Mouse (Mus musculus) liver, embryonic 16.5 days (tissue): ENCODE measurements around the gene 2810004N23Rik. TPM values are rescaled to one million over a fixed set of nuclear protein-coding genes. Genes with fewer than 3 reads are reported as not detected.

Source experiments
- ATAC-seq: fragments of 200-750 bp; cut with Nextera tagmentation; 2 replicates; pipeline ENCODE4 v1.8.0; 2017; ENCODE audit warnings: low read depth, mild to moderate bottlenecking, moderate number of reproducible peaks, moderate library complexity
- H3K27ac ChIP-seq: fragments of 300-500 bp; sonication (generic); 2 replicates; pipeline ENCODE4 v1.5.1; 2014; ENCODE audit warnings: mild to moderate bottlenecking, low read length
- H3K27me3 ChIP-seq: fragments of 300-500 bp; sonication (generic); 2 replicates; pipeline ENCODE4 v1.6.1; 2014; ENCODE audit warnings: low read depth, low read length, mixed read lengths; ENCODE audit not compliant: control insufficient read depth, insufficient read depth
- H3K36me3 ChIP-seq: fragments of 300-500 bp; sonication (generic); 2 replicates; pipeline ENCODE4 v1.6.1; 2014; ENCODE audit warnings: mild to moderate bottlenecking; ENCODE audit not compliant: control insufficient read depth, insufficient read depth
- H3K4me1 ChIP-seq: fragments of 300-500 bp; sonication (generic); 2 replicates; pipeline ENCODE4 v1.6.1; 2014; ENCODE audit warnings: low read depth, low read length, mixed read lengths; ENCODE audit not compliant: control insufficient read depth
- H3K4me2 ChIP-seq: fragments of 300-500 bp; sonication (generic); 2 replicates; pipeline ENCODE4 v1.6.1; 2014; ENCODE audit warnings: low read depth, low read length, mixed read lengths
- H3K4me3 ChIP-seq: fragments of 300-500 bp; sonication (generic); 2 replicates; pipeline ENCODE4 v1.5.1; 2014; ENCODE audit warnings: low read depth, mild to moderate bottlenecking, low read length
- H3K9ac ChIP-seq: fragments of 300-500 bp; sonication (generic); 2 replicates; pipeline ENCODE4 v1.6.1; 2014; ENCODE audit warnings: low read depth, low read length
- H3K9me3 ChIP-seq: fragments of 300-500 bp; sonication (generic); replicated peaks from 2 replicates; pipeline ENCODE4 v1.6.1; 2016; ENCODE audit warnings: low read length; ENCODE audit not compliant: control insufficient read depth
- WGBS: fragments of 180-500 bp; shearing (Covaris S2); extraction: QIAGEN DNeasy Blood & Tissue Kit; methylation state at CpG from one replicate; pipeline ENCODE4 v1.1.7; 2014; ENCODE audit not compliant: insufficient replicate concordance; 5-methylcytosine and 5-hydroxymethylcytosine counted together
- polyA plus RNA-seq: library from polyadenylated mRNA; unstranded; fragments of >200 nt; fragmentation: Nextera tagmentation; extraction: Ambion mirVana; gene quantifications from 2 replicates; pipeline ENCODE4 v1.2.1, GENCODE M21; 2015

Gene 2810004N23Rik
- polyA plus RNA-seq, 1 experiment from 2014 or later: 16.9 TPM

GRCm38 (mm10) chr8:124792708-124793107, 70.2 kb downstream of the 2810004N23Rik start, which contains the start of gene Trim67:
Trim67 (plus strand) TSS chr8:124793092.
- WGBS: 0% methylated on average over 26 of the region's 39 CpGs
- H3K4me3 ChIP-seq: peak within 1 kb of the TSS; percentile 54
- peaks cover 6% of the 10 kb centered on the region for H3K4me1 ChIP-seq
- H3K4me2 ChIP-seq: peak within 1 kb of the TSS; percentile 77
- no peaks in the 10 kb centered on the region for H3K36me3 ChIP-seq
- H3K9me3 ChIP-seq: no peaks in the 10 kb centered on the region
- H3K9ac ChIP-seq: no peak within 1 kb of the TSS
- peaks cover 59% of the 10 kb centered on the region for H3K27me3 ChIP-seq
- peak; percentile 42 for ATAC-seq
- H3K27ac ChIP-seq: no peak within 1 kb of the TSS

- no peaks in the 10 kb centered on the region for H3K9me3 ChIP-seq
- H3K4me3 ChIP-seq: no peak overlapping the region; the same call in 1 of the 2 replicates
- WGBS: 1% methylated on average over 32 of the region's 32 CpGs
- peaks cover 57% of the 10 kb centered on the region for H3K27me3 ChIP-seq
- H3K27ac ChIP-seq: no peak overlapping the region
- no peak for ATAC-seq
- H3K4me2 ChIP-seq: peak overlapping the region; percentile 77
- H3K9ac ChIP-seq: no peak overlapping the region
- H3K4me1 ChIP-seq: peaks cover 6% of the 10 kb centered on the region
- H3K36me3 ChIP-seq: no peaks in the 10 kb centered on the region
Measured at GRCm38 (mm10) chr8:124792186-124792585, 70.7 kb downstream of the 2810004N23Rik start.

- no peak overlapping the region for H3K4me2 ChIP-seq
- peaks cover 6% of the 10 kb centered on the region for H3K4me1 ChIP-seq
- no peak overlapping the region for H3K27ac ChIP-seq
- WGBS: 35% methylated on average over 4 of the region's 4 CpGs
- H3K4me3 ChIP-seq: no peak overlapping the region; the same call in 1 of the 2 replicates
- no peaks in the 10 kb centered on the region for H3K36me3 ChIP-seq
- peaks cover 55% of the 10 kb centered on the region for H3K27me3 ChIP-seq
- no peak overlapping the region for H3K9ac ChIP-seq
- H3K9me3 ChIP-seq: no peaks in the 10 kb centered on the region
- ATAC-seq: no peak
Measured at GRCm38 (mm10) chr8:124791751-124792150, 71.2 kb downstream of the 2810004N23Rik start.

- Histone ChIP-seq H3K4me1 (peaks cover 6% of the 10 kb centered on the region), H3K36me3 (no peaks in the 10 kb centered on the region), H3K27me3 (peaks cover 51% of the 10 kb centered on the region), H3K9ac (no peak overlapping the region), H3K4me3 (no peak overlapping the region), H3K9me3 (no peaks in the 10 kb centered on the region), H3K4me2 (no peak overlapping the region), H3K27ac (no peak overlapping the region)
- no peak for ATAC-seq
- WGBS: 25% methylated on average over 4 of the region's 4 CpGs
Measured at GRCm38 (mm10) chr8:124790676-124791075, 72.2 kb downstream of the 2810004N23Rik start.

Other genes starting within 250 kb of the 2810004N23Rik start
- gene 2310022B05Rik, start 199.8 kb downstream of the 2810004N23Rik start, polyA plus RNA-seq: 5.3 and 6.4 TPM in 2 replicates
- 14.2 and 14.6 TPM in 2 replicates for gene Ttc13, start 141.1 kb downstream of the 2810004N23Rik start, polyA plus RNA-seq
- gene Arv1, start 141.0 kb downstream of the 2810004N23Rik start, polyA plus RNA-seq: 4.8 and 5.7 TPM in 2 replicates
- 2.1 and 2.3 TPM in 2 replicates for gene Fam89a, start 111.3 kb downstream of the 2810004N23Rik start, polyA plus RNA-seq
- 0.02 TPM in 2 replicates for gene Trim67, start 70.0 kb downstream of the 2810004N23Rik start, polyA plus RNA-seq
- 33.8 and 34.8 TPM in 2 replicates for gene Gnpat, start 87 bp downstream of the 2810004N23Rik start, polyA plus RNA-seq
- gene Exoc8, start 34.6 kb upstream of the 2810004N23Rik start, polyA plus RNA-seq: 3.1 and 3.6 TPM in 2 replicates
- gene Sprtn, start 34.8 kb upstream of the 2810004N23Rik start, polyA plus RNA-seq: 4.8 and 4.9 TPM in 2 replicates
- 4.8 and 5.1 TPM in 2 replicates for gene Egln1, start 86.2 kb upstream of the 2810004N23Rik start, polyA plus RNA-seq
- 34.2 and 35.1 TPM in 2 replicates for gene Tsnax, start 149.9 kb upstream of the 2810004N23Rik start, polyA plus RNA-seq
- gene Disc1, start 191.1 kb upstream of the 2810004N23Rik start, polyA plus RNA-seq: 0.20 and 0.30 TPM in 2 replicates